Mouse (Mus musculus): ENCODE measurements at regions not wholly inside any gene's neighbourhood (a gene's known extent, or its start where the extent isn't known, plus 50 kb on each side); places are given as distances from the start of the nearest gene placed in this dataset.
A peak's percentile ranks its signal among the peaks of the same experiment; 100 is the strongest.

GRCm38 (mm10) chr13:3477997-3478728 lies 59.7 kb upstream of the Gdi2 start:
- no peak overlapping the region for H3K27ac ChIP-seq (ENCODE audit: low read length)
- H3K9ac ChIP-seq (ENCODE audit: low read depth, low read length) = peak overlapping the region; percentile 5; the same call in 1 of the 2 replicates
- ATAC-seq (ENCODE audit: low read depth) = peak; percentile 70
- no peaks in the 10 kb centered on the region for H3K27me3 ChIP-seq (ENCODE audit: control insufficient read depth, insufficient read depth, low read depth, low read length)
- H3K36me3 ChIP-seq (ENCODE audit: control insufficient read depth, insufficient read depth) = no peaks in the 10 kb centered on the region
- peak overlapping the region; percentile 75 for H3K4me2 ChIP-seq (ENCODE audit: low read depth, low read length)
- no peaks in the 10 kb centered on the region for H3K9me3 ChIP-seq (replicated peaks; ENCODE audit: control insufficient read depth, low read length)
- 1% methylated on average over 37 of the region's 45 CpGs for WGBS (ENCODE audit: insufficient replicate concordance)
- peak overlapping the region; percentile 56 for H3K4me3 ChIP-seq (ENCODE audit: low read depth, low read length)
- H3K4me1 ChIP-seq (ENCODE audit: control insufficient read depth, low read depth, low read length) = no peaks in the 10 kb centered on the region; the same call in 1 of the 2 replicates
